26 mouse cellular contexts compared by ENCODE assay signal in genomic region chr9:78217074-78217473, GRCm38 (mm10). TPM values are rescaled to one million over a fixed set of nuclear protein-coding genes. Genes with fewer than 3 reads are reported as not detected.
DNase-seq lines count a peak whose midpoint lies in the region; ATAC-seq and TF ChIP-seq lines count a peak whose summit lies in the region.
"Had no signal": no experiment of that assay in that cellular context is flagged by ENCODE, and none has a peak within 500 bp of the region (broad histone marks: within the 10 kb centered on the region; RNA-seq: fewer than 3 reads in every experiment).

No protein-coding gene starts in this region.

- H3K27me3 ChIP-seq in liver, embryonic 16.5 days (ENCODE audit: control insufficient read depth, insufficient read depth, low read depth, low read length) = no peaks in the 10 kb centered on the region
- H3K27me3 ChIP-seq in stomach, postnatal 0 days (ENCODE audit: control insufficient read depth, insufficient read depth, low read length) = no peaks in the 10 kb centered on the region
- no peaks in the 10 kb centered on the region for H3K27me3 ChIP-seq in forebrain, embryonic 16.5 days (replicated peaks; ENCODE audit: control insufficient read depth, insufficient read depth, low read length)
- H3K27me3 ChIP-seq: embryonic facial prominence, embryonic 13.5 days; forebrain, embryonic 12.5 days had no signal

- H3K9ac ChIP-seq in liver, embryonic 16.5 days (ENCODE audit: low read depth, low read length) = no peak overlapping the region
- no peak overlapping the region for H3K9ac ChIP-seq in stomach, postnatal 0 days (ENCODE audit: low read length)
- no peak overlapping the region for H3K9ac ChIP-seq in forebrain, embryonic 16.5 days (replicated peaks; ENCODE audit: low read depth, low read length)
- H3K9ac ChIP-seq: embryonic facial prominence, embryonic 13.5 days; forebrain, embryonic 12.5 days; forebrain, postnatal 0 days had no signal

- H3K36me3 ChIP-seq in liver, embryonic 16.5 days (ENCODE audit: control insufficient read depth, insufficient read depth) = no peaks in the 10 kb centered on the region
- no peaks in the 10 kb centered on the region for H3K36me3 ChIP-seq in stomach, postnatal 0 days (ENCODE audit: control insufficient read depth, insufficient read depth, low read length)
- no peaks in the 10 kb centered on the region for H3K36me3 ChIP-seq in forebrain, embryonic 16.5 days (ENCODE audit: control insufficient read depth, insufficient read depth)
- H3K36me3 ChIP-seq: embryonic facial prominence, embryonic 13.5 days; forebrain, embryonic 12.5 days; G1E had no signal

- no peaks in the 10 kb centered on the region for H3K9me3 ChIP-seq in liver, embryonic 16.5 days (replicated peaks; ENCODE audit: control insufficient read depth, low read length)
- no peaks in the 10 kb centered on the region for H3K9me3 ChIP-seq in stomach, postnatal 0 days (ENCODE audit: control insufficient read depth, low read length)
- H3K9me3 ChIP-seq in forebrain, embryonic 16.5 days (ENCODE audit: control insufficient read depth, low read length) = no peaks in the 10 kb centered on the region
- H3K9me3 ChIP-seq: embryonic facial prominence, embryonic 13.5 days; forebrain, embryonic 12.5 days; G1E had no signal

- no peaks in the 10 kb centered on the region; the same call in 1 of the 2 replicates for H3K4me1 ChIP-seq in liver, embryonic 16.5 days (ENCODE audit: control insufficient read depth, low read depth, low read length)
- peaks cover 3% of the 10 kb centered on the region; the same call in 1 of the 2 replicates for H3K4me1 ChIP-seq in stomach, postnatal 0 days (replicated peaks; ENCODE audit: control insufficient read depth, insufficient read depth)
- H3K4me1 ChIP-seq in forebrain, embryonic 16.5 days (replicated peaks; ENCODE audit: control insufficient read depth, insufficient read depth, low read length) = no peaks in the 10 kb centered on the region
- H3K4me1 ChIP-seq: embryonic facial prominence, embryonic 13.5 days; forebrain, embryonic 12.5 days had no signal

- H3K4me3 ChIP-seq in liver, embryonic 16.5 days (ENCODE audit: low read depth, low read length) = no peak overlapping the region
- H3K4me3 ChIP-seq in stomach, postnatal 0 days (ENCODE audit: low read depth, low read length) = no peak overlapping the region
- no peak overlapping the region for H3K4me3 ChIP-seq in forebrain, embryonic 16.5 days (replicated peaks; ENCODE audit: low read length)
- H3K4me3 ChIP-seq: embryonic facial prominence, embryonic 13.5 days; forebrain, embryonic 12.5 days; heart, adult 2 months had no signal

- 46% methylated on average over 4 of the region's 4 CpGs for WGBS in liver, embryonic 16.5 days (ENCODE audit: insufficient replicate concordance)
- whole genome bisulfite sequencing in stomach, postnatal 0 days = 42% methylated on average over 4 of the region's 4 CpGs
- 83% methylated on average over 4 of the region's 4 CpGs for WGBS in forebrain, embryonic 16.5 days

- no peak overlapping the region for H3K4me2 ChIP-seq in liver, embryonic 16.5 days (ENCODE audit: low read depth, low read length)
- no peak overlapping the region for H3K4me2 ChIP-seq in stomach, postnatal 0 days (replicated peaks; ENCODE audit: low read depth)
- H3K4me2 ChIP-seq in forebrain, embryonic 16.5 days (ENCODE audit: low read length) = no peak overlapping the region
- H3K4me2 ChIP-seq: embryonic facial prominence, embryonic 13.5 days; forebrain, embryonic 12.5 days; heart, embryonic 11.5 days had no signal

- DNase-seq in adrenal gland, adult 2 months = peak; percentile 22
- no peak for DNase-seq in adrenal gland, postnatal 4 days (ENCODE audit: low spot score in 2 of 2)
- DNase-seq in kidney, adult 9 months = peak; percentile 67
- DNase-seq in kidney, postnatal 4 days = no peak
- DNase-seq in liver = no peak
- DNase-seq in stomach, postnatal 0 days (ENCODE audit: low spot score) = peak; percentile 62
- DNase-seq: adrenal gland, postnatal 14 days; B cell, adult 2 months; cerebellum, adult 18-20 months; cerebellum, adult 9-11 months; cerebellum, postnatal 36 days; forebrain, postnatal 0 days; gastrocnemius, postnatal 14 days; heart, adult 2 months; heart, postnatal 36 days had no signal

- peak; percentile 46 for TF ChIP-seq EP300 in stomach, postnatal 0 days (optimal IDR thresholded peaks at IDR 0.05)

- H3K27ac ChIP-seq in liver, embryonic 16.5 days (ENCODE audit: low read length) = no peak overlapping the region
- H3K27ac ChIP-seq in stomach, postnatal 0 days (replicated peaks) = peak overlapping the region; percentile 45; the same call in 1 of the 2 replicates
- no peak overlapping the region for H3K27ac ChIP-seq in forebrain, embryonic 16.5 days (ENCODE audit: low read length)
- H3K27ac ChIP-seq: embryonic facial prominence, embryonic 13.5 days; forebrain, embryonic 12.5 days; heart, adult 2 months had no signal

- ATAC-seq in liver, embryonic 16.5 days (ENCODE audit: low read depth) = peak; percentile 71
- ATAC-seq in stomach, postnatal 0 days (ENCODE audit: low FRiP score, low TSS enrichment) = peak; percentile 80
- ATAC-seq in forebrain, embryonic 16.5 days = no peak
- ATAC-seq: CD4-positive, CD25-positive, alpha-beta regulatory T cell, adult 4 months; forebrain, postnatal 0 days had no signal

- no peak for TF ChIP-seq CTCF in stomach, postnatal 0 days (IDR thresholded peaks at IDR 0.05; ENCODE audit: low read depth)

RNA-seq across cellular contexts. Expression of gene Gsta1, which starts 13.4 kb away (rescaled TPM):
- 1 to 10 TPM in 1 of 2 experiments, not detected in 1; 1.3 TPM for total RNA-seq in adrenal gland, adult 2 months (2021)
- not detected in 2 replicates for polyA plus RNA-seq in adrenal gland, adult 2 months (2012; rRNA removed)
- total RNA-seq in adrenal gland, postnatal 4 days (2021) = under 1 TPM in 1 of 2 experiments, not detected in 1; 0.36 TPM
- polyA plus RNA-seq in liver, embryonic 16.5 days (2015; fragmentation: Nextera tagmentation; extraction: Ambion mirVana) = 0.60 and 0.77 TPM in 2 replicates
- polyA plus RNA-seq in stomach, postnatal 0 days (2015; fragmentation: Nextera tagmentation; extraction: Ambion mirVana) = 1,326 and 1,348 TPM in 2 replicates
- polyA plus RNA-seq in forebrain, embryonic 16.5 days (2015; fragmentation: Nextera tagmentation; extraction: Ambion mirVana) = not detected in 2 replicates
- total RNA-seq: adrenal gland, postnatal 14 days; forebrain, postnatal 0 days; G1E; gastrocnemius, adult 18-20 months; gastrocnemius, postnatal 14 days had no signal
- polyA plus RNA-seq: CD4-positive, CD25-positive, alpha-beta regulatory T cell, adult 4 months; forebrain, embryonic 12.5 days; forebrain, postnatal 0 days; G1E; gonadal fat pad, adult 2 months; heart, embryonic 11.5 days; hindbrain, embryonic 11.5 days had no signal

RNA-seq across cellular contexts. Expression of gene Gsta4, which starts 34.5 kb away (rescaled TPM):
- total RNA-seq in adrenal gland, adult 2 months (2021) = 10 to 100 TPM; 48.8 to 52.0 TPM
- polyA plus RNA-seq in adrenal gland, adult 2 months (2012; rRNA removed) = 6.9 and 7.7 TPM in 2 replicates
- total RNA-seq in adrenal gland, postnatal 4 days (2021) = 10 to 100 TPM; 55.6 to 61.1 TPM
- 41.1 and 44.1 TPM in 2 replicates for polyA plus RNA-seq in liver, embryonic 16.5 days (2015; fragmentation: Nextera tagmentation; extraction: Ambion mirVana)
- 1,515 and 1,656 TPM in 2 replicates for polyA plus RNA-seq in stomach, postnatal 0 days (2015; fragmentation: Nextera tagmentation; extraction: Ambion mirVana)
- 11.9 and 14.9 TPM in 2 replicates for polyA plus RNA-seq in forebrain, embryonic 16.5 days (2015; fragmentation: Nextera tagmentation; extraction: Ambion mirVana)

RNA-seq across cellular contexts. Expression of gene Gm3776, which starts 39.9 kb away (rescaled TPM):
- total RNA-seq in adrenal gland, adult 2 months (2021) = not detected
- polyA plus RNA-seq in adrenal gland, adult 2 months (2012; rRNA removed) = not detected in 2 replicates
- not detected for total RNA-seq in adrenal gland, postnatal 4 days (2021)
- polyA plus RNA-seq in liver, embryonic 16.5 days (2015; fragmentation: Nextera tagmentation; extraction: Ambion mirVana) = 0.26 and 1.2 TPM in 2 replicates
- 929 and 937 TPM in 2 replicates for polyA plus RNA-seq in stomach, postnatal 0 days (2015; fragmentation: Nextera tagmentation; extraction: Ambion mirVana)
- not detected in 2 replicates for polyA plus RNA-seq in forebrain, embryonic 16.5 days (2015; fragmentation: Nextera tagmentation; extraction: Ambion mirVana)
- total RNA-seq: adrenal gland, postnatal 14 days; forebrain, postnatal 0 days; G1E; gastrocnemius, postnatal 14 days had no signal
- polyA plus RNA-seq: CD4-positive, CD25-positive, alpha-beta regulatory T cell, adult 4 months; embryonic facial prominence, embryonic 13.5 days; forebrain, embryonic 12.5 days; forebrain, postnatal 0 days; G1E; gonadal fat pad, adult 2 months; heart, embryonic 11.5 days; heart, embryonic 16.5 days; hindbrain, embryonic 11.5 days had no signal

Comparison
In these comparisons a context has a peak if more than half of its experiments do, and no peak if none do; other contexts are left out.
1. DNase-seq: peak in adrenal gland, adult 2 months (single experiment), kidney, adult 9 months (single experiment) and stomach, postnatal 0 days (single experiment); none in adrenal gland, postnatal 4 days (0 of 2), kidney, postnatal 4 days (0 of 2) and liver (single experiment).
2. RNA of gene Gsta1, which starts 13.4 kb away (polyA plus RNA-seq): 1,326 to 1,348 TPM in stomach, postnatal 0 days; 0.60 to 0.77 TPM in liver, embryonic 16.5 days, not detected in adrenal gland, adult 2 months and not detected in forebrain, embryonic 16.5 days; every median in the first group is over 100 times any median in the second.
3. RNA of gene Gsta4, which starts 34.5 kb away (polyA plus RNA-seq): 1,515 to 1,656 TPM in stomach, postnatal 0 days; 41.1 to 44.1 TPM in liver, embryonic 16.5 days, 11.9 to 14.9 TPM in forebrain, embryonic 16.5 days and 6.9 to 7.7 TPM in adrenal gland, adult 2 months; every median in the first group is over 10 times any median in the second.
4. RNA of gene Gm3776, which starts 39.9 kb away (polyA plus RNA-seq): 929 to 937 TPM in stomach, postnatal 0 days; 0.26 to 1.2 TPM in liver, embryonic 16.5 days, not detected in adrenal gland, adult 2 months and not detected in forebrain, embryonic 16.5 days; every median in the first group is over 100 times any median in the second.